Mouse (Mus musculus) forebrain, postnatal 0 days (tissue): ENCODE data around the gene Mapkapk3. TPM values are rescaled to one million over a fixed set of nuclear protein-coding genes. Genes with fewer than 3 reads are reported as not detected.

Experiments used
- ATAC-seq: fragments of 200-750 bp; cut with Nextera tagmentation; 2 replicates; pipeline ENCODE4 v1.8.0; 2017; ENCODE audit warnings: mild to moderate bottlenecking, moderate library complexity
- DNase-seq: peaks from one replicate; pipeline ENCODE4 v3.0.0-alpha.2; 2015
- H3K27ac ChIP-seq: fragments of 300-500 bp; sonication (generic); 2 replicates; pipeline ENCODE4 v1.5.1; 2014; ENCODE audit warnings: low read depth, mild to moderate bottlenecking, antibody characterized with exemption, low read length, moderate library complexity, mixed read lengths
- H3K27me3 ChIP-seq: fragments of 300-500 bp; sonication (generic); 2 replicates; pipeline ENCODE4 v1.6.1; 2014; ENCODE audit warnings: mild to moderate bottlenecking, low read length, mixed read lengths; ENCODE audit not compliant: insufficient read depth
- H3K36me3 ChIP-seq: fragments of 300-500 bp; sonication (generic); 2 replicates; pipeline ENCODE4 v1.6.1; 2014; ENCODE audit warnings: mild to moderate bottlenecking, moderate library complexity; ENCODE audit not compliant: insufficient read depth
- H3K4me1 ChIP-seq: fragments of 300-500 bp; sonication (generic); 2 replicates; pipeline ENCODE4 v1.6.1; 2014; ENCODE audit warnings: antibody characterized with exemption; ENCODE audit not compliant: insufficient read depth
- H3K4me2 ChIP-seq: fragments of 300-500 bp; sonication (generic); 2 replicates; pipeline ENCODE4 v1.6.1; 2014; ENCODE audit warnings: low read depth, mild to moderate bottlenecking, moderate library complexity
- H3K4me3 ChIP-seq: fragments of 300-500 bp; sonication (generic); 2 replicates; pipeline ENCODE4 v1.5.1; 2014; ENCODE audit warnings: low read depth, low read length, mixed read lengths
- H3K9ac ChIP-seq: fragments of 300-500 bp; sonication (generic); 2 replicates; pipeline ENCODE4 v1.6.1; 2014; ENCODE audit warnings: mild to moderate bottlenecking
- H3K9me3 ChIP-seq: fragments of 300-500 bp; sonication (generic); 2 replicates; pipeline ENCODE4 v1.6.1; 2016; ENCODE audit warnings: low read length
- CTCF ChIP-seq: sonication (generic); IDR thresholded peaks from 2 replicates; pipeline ENCODE4 v1.5.1; 2016; ENCODE audit warnings: antibody characterized with exemption, control low read depth, low read depth
- WGBS: fragments of 180-500 bp; shearing (Covaris S2); extraction: QIAGEN DNeasy Blood & Tissue Kit; methylation state at CpG from one replicate; pipeline ENCODE4 v1.1.7; 2014; 5-methylcytosine and 5-hydroxymethylcytosine counted together
- polyA plus RNA-seq: library from polyadenylated mRNA; unstranded; fragments of >200 nt; fragmentation: Nextera tagmentation; extraction: Ambion mirVana; gene quantifications from 2 replicates; pipeline ENCODE4 v1.2.1, GENCODE M21; 2015
- total RNA-seq: library from RNA; depleted of rRNA; stranded (reverse); fragments of >200 nt; gene quantifications from 2 replicates; pipeline ENCODE4 v1.2.3, GENCODE M21; 2014

Gene Mapkapk3
- total and polyA plus RNA-seq, 2 experiments from 2014 or later = 1.5 to 1.6 TPM

DNA sequence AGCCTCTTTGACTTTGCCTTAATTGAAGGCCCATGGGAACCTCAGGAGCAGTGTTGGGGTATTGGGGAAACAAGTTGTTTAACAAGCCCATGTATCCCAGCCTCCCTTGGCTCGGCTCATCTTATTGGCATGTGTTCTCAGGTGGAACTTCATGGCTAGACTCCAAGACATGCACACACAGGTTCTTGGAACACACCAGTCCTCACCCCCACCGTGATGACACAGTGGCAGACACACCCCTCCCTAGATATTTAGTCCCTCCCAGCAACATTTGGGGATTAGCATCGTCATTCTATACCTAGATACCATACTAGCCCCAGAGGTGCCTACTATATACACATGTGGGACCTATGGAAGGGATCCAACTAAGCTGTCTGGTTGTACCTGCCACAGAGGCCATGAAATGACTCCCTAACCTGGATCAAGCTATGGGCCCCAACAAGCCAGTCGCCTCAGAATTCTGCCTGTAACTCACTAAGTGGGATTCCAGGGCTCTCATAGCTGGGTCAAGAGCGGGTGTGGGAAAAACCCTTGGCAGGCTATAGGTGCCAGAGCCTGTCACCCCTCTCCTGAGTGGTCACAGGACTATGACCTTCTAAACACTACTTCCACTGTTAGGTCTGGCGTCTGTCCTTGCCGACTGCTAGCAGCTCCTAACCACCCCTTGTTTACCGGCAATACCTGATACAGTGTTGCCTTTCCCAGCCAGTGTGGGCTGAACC is 8.5 kb upstream of the Mapkapk3 start:
- DNase-seq = no peak
- Histone ChIP-seq H3K4me3 (no peak overlapping the region), H3K4me1 (peaks cover 16% of the 10 kb centered on the region), H3K36me3 (peaks cover 12% of the 10 kb centered on the region; the same call in 1 of the 2 replicates), H3K27ac (no peak overlapping the region), H3K4me2 (peak overlapping the region; percentile 72), H3K9ac (no peak overlapping the region), H3K9me3 (no peaks in the 10 kb centered on the region), H3K27me3 (no peaks in the 10 kb centered on the region)
- no peak for ATAC-seq
- no peak for TF ChIP-seq CTCF
- 83% methylated on average over 8 of the region's 8 CpGs for WGBS

DNA sequence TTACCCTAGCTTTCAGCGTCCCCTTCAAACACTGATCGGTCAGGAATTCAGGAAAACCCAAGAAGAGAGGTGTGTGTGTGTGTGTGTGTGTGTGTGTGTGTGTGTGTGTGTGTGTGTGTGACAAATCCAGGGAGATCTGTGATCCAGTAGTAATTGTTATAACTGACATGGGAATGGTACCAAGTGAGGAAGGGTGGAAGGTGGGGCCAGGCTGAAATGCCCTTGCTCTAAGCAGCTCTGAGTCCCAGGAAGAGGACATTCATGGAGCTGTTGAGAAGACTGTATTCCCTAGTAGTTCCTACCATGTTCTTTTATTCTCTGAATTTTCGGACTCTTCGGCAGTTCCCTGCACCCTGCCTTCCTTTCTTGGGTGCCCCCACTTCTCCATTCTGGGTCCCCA is 8.0 kb upstream of the Mapkapk3 start:
- ATAC-seq = no peak
- peak overlapping the region; percentile 66 for H3K4me3 ChIP-seq
- 0 out of 2 replicates have a peak overlapping the region, but pooled peaks have one; percentile 52 for H3K9ac ChIP-seq
- 87% methylated on average over 4 of the region's 4 CpGs for WGBS
- peaks cover 16% of the 10 kb centered on the region for H3K4me1 ChIP-seq
- peaks cover 12% of the 10 kb centered on the region; the same call in 1 of the 2 replicates for H3K36me3 ChIP-seq
- no peaks in the 10 kb centered on the region for H3K9me3 ChIP-seq
- H3K27ac ChIP-seq = no peak overlapping the region
- no peak for DNase-seq
- H3K4me2 ChIP-seq = peak overlapping the region; percentile 72
- H3K27me3 ChIP-seq = no peaks in the 10 kb centered on the region
- no peak for TF ChIP-seq CTCF

DNA sequence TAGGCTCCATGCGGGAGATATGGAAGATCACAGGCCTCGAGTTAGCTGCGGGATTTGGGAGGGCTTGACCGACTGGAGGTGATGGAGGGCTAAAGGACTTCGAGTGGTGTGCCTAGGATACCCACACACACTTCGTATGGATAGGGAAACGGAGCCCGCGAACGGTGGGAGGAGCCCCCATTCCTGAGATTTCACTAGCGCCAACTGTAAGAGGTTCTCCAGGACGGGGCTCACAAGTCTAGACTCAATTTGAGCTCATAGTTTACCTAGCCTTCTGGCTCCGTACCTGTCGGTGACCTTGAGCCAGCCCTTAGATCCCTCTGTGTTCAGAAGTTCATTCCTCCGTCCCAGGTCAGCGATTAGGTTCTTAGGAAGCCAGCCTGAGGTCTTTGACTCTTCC is 7.4 kb upstream of the Mapkapk3 start:
- H3K27me3 ChIP-seq = no peaks in the 10 kb centered on the region
- no peak for TF ChIP-seq CTCF
- H3K4me3 ChIP-seq = peak overlapping the region; percentile 66
- H3K9ac ChIP-seq = peak overlapping the region; percentile 52
- ATAC-seq = no peak; the same call in 1 of the 2 replicates
- peaks cover 16% of the 10 kb centered on the region for H3K4me1 ChIP-seq
- no peaks in the 10 kb centered on the region for H3K9me3 ChIP-seq
- WGBS = 17% methylated on average over 16 of the region's 16 CpGs
- H3K4me2 ChIP-seq = peak overlapping the region; percentile 72
- no peak for DNase-seq
- peaks cover 10% of the 10 kb centered on the region; the same call in 1 of the 2 replicates for H3K36me3 ChIP-seq
- no peak overlapping the region; the same call in 1 of the 2 replicates for H3K27ac ChIP-seq

DNA sequence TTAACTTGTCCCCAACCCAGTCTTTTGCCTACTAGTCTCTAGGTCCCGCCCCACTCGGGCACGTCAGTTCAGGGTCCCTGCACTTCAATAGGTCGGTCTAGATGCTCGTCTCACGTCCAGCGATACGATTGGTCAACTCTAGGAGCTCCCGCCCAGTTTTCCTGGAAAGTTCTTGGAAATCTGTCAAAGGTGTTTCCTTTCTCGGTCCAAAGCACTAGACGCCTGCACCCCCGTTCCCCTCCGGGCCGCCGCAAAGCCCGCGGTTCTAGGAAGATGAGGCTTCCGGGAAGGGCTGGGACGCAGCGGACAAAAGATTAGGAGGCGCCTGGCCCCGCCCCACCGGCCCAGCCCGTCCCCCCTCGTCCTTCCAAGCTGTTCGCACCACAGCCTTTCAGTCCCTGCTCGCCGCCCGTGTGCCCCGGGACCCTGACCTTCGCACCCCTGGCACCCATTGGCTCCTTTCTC is 6.9 kb upstream of the Mapkapk3 start:
- peak overlapping the region; percentile 72 for H3K4me2 ChIP-seq
- DNase-seq = peak; percentile 96
- H3K27ac ChIP-seq = peak overlapping the region; percentile 45; the same call in 1 of the 2 replicates
- WGBS = under 1% methylated on average over 31 of the region's 31 CpGs
- H3K9ac ChIP-seq = peak overlapping the region; percentile 52
- no peaks in the 10 kb centered on the region for H3K9me3 ChIP-seq
- ATAC-seq = peak; percentile 100
- peaks cover 16% of the 10 kb centered on the region for H3K4me1 ChIP-seq
- TF ChIP-seq CTCF = no peak
- peaks cover 8% of the 10 kb centered on the region; the same call in 1 of the 2 replicates for H3K36me3 ChIP-seq
- no peaks in the 10 kb centered on the region for H3K27me3 ChIP-seq
- peak overlapping the region; percentile 66 for H3K4me3 ChIP-seq

DNA sequence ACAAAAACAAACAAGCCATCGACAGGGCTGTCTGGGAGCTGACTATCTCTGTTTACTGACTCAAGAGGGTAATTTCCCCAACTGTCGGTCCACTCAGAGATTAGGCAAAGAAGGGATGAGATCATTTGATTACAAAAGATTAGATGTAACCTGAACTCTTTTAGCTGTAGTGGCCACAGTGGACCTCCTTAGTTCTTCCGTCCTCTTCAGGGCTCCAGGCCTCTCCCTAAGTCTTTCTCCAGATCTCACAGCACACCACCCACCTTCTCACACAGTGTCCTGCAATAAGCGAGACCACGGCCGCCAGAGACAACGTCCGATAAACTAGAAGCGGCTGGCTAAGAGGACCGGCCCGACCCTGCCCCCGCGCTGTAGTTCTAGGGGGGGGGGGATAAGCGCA is 6.4 kb upstream of the Mapkapk3 start:
- no peak for TF ChIP-seq CTCF
- no peak for DNase-seq
- Histone ChIP-seq H3K4me2 (peak overlapping the region; percentile 72), H3K4me3 (peak overlapping the region; percentile 66), H3K36me3 (peaks cover 3% of the 10 kb centered on the region; the same call in 1 of the 2 replicates), H3K4me1 (peaks cover 16% of the 10 kb centered on the region), H3K27ac (no peak overlapping the region), H3K9me3 (no peaks in the 10 kb centered on the region), H3K27me3 (no peaks in the 10 kb centered on the region), H3K9ac (no peak overlapping the region)
- 6% methylated on average over 14 of the region's 14 CpGs for WGBS
- peak; percentile 6; the same call in 1 of the 2 replicates for ATAC-seq

DNA sequence AAGGTAGTCTGAATTCAATTTTAAA is 6.2 kb upstream of the Mapkapk3 start, which contains the start of gene Cish:
TSS of gene Cish (plus strand) at position 11 of the 25 bp plus-strand sequence.
- Histone ChIP-seq H3K4me2 (peak within 1 kb of the TSS; percentile 72), H3K4me3 (peak within 1 kb of the TSS; percentile 66), H3K4me1 (peaks cover 16% of the 10 kb centered on the region), H3K9ac (peak within 1 kb of the TSS; percentile 52), H3K36me3 (peaks cover 1% of the 10 kb centered on the region; the same call in 1 of the 2 replicates), H3K27me3 (no peaks in the 10 kb centered on the region), H3K27ac (peak within 1 kb of the TSS; percentile 45; the same call in 1 of the 2 replicates), H3K9me3 (no peaks in the 10 kb centered on the region)
- ATAC-seq = no peak
- no peak for DNase-seq
- no peak for TF ChIP-seq CTCF

DNA sequence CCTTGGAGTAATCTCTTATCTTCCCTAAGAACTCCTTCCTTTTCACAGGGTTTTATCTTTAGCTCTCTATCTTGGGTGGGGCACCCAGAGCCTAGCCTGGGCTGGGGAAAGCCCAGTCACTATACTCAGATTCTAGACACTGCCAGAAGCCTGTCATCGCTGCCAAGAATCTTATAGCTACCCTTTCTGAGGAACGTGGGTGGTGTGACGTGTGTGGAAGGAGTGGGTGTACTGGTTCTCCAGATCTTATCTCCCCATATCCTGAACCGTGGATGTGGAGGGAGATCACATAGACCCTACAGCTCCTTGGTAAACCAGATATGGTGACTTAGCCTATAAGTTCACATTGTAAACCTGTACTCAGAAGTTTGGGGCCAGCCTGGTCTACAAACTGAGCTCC is 5.9 kb upstream of the Mapkapk3 start:
- Histone ChIP-seq H3K4me2 (no peak overlapping the region), H3K36me3 (no peaks in the 10 kb centered on the region), H3K4me1 (peaks cover 16% of the 10 kb centered on the region), H3K9ac (no peak overlapping the region), H3K27ac (no peak overlapping the region), H3K9me3 (no peaks in the 10 kb centered on the region), H3K27me3 (no peaks in the 10 kb centered on the region), H3K4me3 (no peak overlapping the region)
- 75% methylated on average over 4 of the region's 4 CpGs for WGBS
- DNase-seq = no peak
- no peak for ATAC-seq
- no peak for TF ChIP-seq CTCF
